Mouse (Mus musculus): Measurements from ENCODE around the gene Stk38. TPM values are rescaled to one million over a fixed set of nuclear protein-coding genes. Genes with fewer than 3 reads are reported as not detected.
A peak's percentile ranks its signal among the peaks of the same experiment; 100 is the strongest.
"Not testable (repeated sequence)": the region's sequence is repeated elsewhere in the genome, so short reads cannot be mapped to it uniquely, and the experiment has no call there.

Stk38 gene
- polyA plus RNA-seq, 1 experiment from 2014 or later, result 121 TPM

DNA sequence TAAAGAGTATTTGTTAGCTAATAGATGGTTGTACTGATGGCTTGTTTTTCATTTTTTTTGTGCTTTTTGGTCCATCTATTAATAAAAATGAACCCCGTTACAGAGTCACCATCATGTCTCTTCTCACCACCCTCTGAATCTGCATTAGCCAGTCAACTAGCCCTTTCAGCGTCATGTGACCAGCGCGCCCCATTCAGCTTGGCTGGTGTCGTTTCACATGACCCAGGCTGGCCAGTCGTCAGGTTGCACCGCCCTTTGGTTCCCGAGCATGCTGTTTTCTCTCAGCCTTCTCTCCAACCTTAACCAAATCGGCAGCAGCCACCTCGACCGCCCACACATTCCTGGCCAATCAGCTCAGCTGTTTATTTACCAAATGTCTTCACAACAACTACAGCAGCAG is 31.6 kb upstream of the Stk38 start:
- DNase-seq (ENCODE audit: low spot score), result no peak

DNA sequence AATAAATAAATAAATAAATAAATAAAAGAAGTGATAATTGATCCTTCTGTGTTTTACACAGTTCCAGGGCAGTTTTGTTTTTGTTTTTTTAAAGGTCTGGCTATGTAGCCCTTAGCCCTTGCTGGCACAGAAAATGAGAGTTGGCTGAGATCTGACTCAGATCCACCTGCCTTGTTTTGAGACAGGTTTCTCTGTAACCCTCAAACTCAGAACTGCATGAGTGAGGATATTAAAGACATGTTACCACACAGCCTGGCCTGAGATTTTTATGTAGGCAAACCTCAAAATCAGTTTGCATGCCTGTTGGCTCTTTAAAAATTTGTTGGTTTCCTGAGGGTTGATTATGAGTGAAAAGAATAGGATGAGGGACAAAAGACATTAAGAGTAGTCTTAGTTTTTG is 27.7 kb upstream of the Stk38 start:
- DNase-seq (ENCODE audit: low spot score), result no peak

DNA sequence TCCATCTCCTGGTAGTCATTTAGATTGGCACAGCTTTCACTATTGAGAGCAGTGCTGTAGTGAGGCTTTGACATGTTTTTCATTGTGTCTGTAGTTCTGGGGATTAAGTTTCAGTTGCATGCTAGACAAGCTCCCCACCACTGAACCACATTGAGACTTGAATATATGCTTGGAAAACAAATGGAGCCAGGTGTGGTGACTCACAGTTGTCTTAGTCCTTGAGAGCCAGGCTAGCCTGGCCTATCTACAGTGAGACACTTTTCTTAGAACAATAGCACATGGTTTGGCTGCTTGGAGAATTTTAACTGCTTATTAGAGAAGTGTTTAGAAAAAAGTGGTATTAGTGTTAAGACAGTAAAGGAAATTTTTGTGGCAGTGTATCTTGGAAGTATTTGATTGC is 26.5 kb upstream of the Stk38 start:
- no peak for DNase-seq (ENCODE audit: low spot score)

DNA sequence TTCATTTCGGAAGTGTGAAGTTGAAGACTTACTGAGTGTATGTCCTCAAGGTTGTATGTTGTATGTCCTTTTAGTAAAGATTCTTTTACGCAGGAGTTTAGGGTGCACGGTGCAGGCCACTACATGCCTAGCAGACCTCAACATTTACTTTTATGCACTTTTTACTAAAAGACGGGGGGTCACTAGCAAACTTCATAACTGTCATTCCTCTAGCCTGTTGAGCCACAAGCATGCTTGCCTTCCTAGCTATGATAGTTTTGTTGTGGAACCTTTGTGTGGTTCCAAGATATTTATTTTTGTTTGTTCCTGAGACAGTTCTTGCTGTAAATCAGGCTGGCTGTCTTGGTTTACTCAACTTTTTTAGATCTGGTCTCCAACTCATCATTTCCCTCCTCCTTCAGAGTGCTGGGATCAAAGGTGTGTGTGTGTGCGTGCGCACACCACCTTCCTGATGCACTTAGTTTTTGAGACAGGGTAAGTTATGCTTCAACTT is 25.8 kb upstream of the Stk38 start:
- DNase-seq (ENCODE audit: low spot score), result peak; percentile 55

DNA sequence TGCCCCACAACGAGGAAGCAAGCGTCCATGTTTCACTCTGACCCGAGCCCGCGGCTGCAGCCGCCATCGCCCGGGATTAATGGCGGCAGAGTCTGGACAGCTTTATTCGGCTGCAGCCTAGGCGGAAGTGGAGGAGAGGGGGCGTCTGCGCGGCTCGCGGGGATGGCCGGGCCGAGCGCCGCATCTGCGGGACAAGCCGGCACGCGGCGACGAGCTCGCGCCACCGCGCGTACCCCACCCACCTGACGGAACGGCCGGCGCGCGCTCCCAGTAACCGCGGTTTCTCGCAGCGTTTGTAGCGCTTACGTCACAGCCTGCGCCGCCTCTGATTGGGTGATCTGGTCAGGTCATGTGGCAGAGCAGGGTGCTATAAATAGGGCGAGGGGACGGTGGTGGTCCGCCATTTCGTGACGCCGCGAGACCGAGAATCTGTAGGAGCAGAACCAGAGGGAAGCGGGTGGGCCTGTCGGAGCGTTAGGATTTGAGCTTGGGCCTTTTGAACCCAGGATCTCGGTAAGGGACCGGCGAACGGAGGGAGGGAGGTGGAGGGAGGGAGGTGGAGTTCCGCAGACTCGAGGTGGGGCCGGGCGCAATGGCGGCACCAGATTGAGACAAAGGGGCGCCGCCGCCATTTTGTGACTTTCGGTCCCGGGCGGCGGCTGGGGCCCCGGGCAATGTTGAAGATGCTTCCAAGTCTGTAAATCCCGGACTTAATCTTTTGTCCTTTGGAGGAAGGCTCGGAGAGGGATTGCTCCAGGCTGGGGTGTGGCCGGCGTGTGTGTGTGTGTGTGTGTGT is 24.7 kb upstream of the Stk38 start, which contains the start of gene Srsf3:
Gene Srsf3, plus strand, starts transcription at position 355 of the 796 bp plus-strand sequence.
- peak; percentile 99 for DNase-seq (ENCODE audit: low spot score)

DNA sequence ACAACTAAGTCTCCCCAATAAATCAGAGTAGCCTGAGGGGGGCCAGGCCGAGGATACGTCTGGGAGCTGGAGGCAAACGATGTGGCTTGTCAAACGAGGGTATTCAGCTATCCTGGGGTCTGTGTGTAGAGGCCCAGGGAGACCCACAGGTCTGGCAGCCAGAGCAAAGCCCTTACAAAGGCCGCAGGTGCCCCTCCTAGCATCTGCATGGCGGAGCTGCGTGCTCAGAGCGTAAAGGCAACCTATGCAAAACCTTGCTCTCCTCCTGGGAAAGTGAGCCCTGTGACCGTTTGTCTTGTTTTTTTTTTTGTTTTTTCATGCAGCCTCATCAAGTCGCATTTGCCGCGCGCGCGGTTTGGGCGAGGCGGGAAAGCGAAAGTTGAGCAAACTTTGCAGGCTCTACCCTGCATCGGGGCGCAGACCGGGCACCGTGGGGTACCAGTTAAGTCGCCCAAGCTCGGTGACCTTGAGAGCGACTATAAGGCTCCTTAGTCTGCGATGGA is 24.0 kb upstream of the Stk38 start:
- DNase-seq (ENCODE audit: low spot score), result peak; percentile 68

DNA sequence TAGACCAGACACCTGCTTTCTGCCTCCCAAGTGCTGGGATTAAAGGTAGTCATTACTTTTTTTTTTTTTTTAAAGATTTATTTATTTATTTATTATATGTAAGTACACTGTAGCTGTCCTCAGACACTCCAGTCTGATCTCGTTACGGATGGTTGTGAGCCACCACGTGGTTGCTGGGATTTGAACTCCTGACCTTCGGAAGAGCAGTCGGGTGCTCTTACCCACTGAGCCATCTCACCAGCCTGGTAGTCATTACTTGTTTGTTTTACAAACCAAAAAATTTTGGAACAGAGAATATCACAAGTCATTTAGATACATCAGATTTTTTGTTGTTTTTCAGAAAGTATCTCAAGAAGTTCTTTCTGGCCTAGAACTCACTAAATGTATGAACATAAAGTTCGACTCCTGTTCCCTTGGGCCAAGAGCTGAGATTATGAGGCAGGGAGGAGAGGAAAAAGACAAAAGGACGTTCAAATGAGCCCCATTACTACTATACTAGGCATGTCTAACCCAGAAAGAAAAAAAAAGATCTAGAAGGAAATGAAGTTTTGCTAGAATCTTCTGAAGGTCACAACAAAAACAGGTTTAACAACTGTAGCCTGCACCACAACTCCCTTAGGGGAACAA is 23.4 kb upstream of the Stk38 start:
- DNase-seq (ENCODE audit: low spot score), result not testable (repeated sequence)

DNA sequence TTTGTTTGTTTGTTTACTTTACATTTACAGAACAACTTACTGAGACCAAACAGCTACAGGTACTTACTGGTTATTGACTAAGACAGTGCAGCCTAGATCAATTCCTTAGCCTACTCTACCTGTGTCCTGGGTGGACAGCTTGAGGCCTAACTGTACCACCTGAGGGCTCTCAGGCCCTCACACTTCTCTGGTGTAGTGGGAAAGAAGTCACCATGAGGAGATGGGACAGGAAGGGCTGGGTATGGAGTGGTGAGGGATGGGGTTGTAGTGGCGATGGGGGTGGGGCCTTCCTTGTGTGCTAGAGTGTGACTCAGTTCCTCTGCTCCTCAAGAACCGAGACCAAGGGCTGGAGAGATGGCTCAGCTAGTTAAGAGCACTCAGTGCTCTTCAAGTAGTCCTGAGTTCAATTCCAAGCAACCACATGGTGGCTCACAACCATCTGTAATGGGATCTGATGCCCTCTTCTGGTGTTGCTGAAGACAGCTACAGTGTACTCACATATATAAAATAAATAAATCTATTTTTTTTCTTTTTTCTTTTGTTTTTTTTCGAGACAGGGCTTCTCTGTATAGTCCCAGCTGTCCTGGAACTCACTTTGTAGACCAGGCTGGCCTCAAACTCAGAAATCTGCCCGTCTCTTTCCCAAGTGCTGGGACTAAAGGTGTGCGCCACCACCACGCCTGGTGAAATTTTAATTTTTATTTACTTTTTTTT is 22.7 kb upstream of the Stk38 start:
- no peak for DNase-seq (ENCODE audit: low spot score)

DNA sequence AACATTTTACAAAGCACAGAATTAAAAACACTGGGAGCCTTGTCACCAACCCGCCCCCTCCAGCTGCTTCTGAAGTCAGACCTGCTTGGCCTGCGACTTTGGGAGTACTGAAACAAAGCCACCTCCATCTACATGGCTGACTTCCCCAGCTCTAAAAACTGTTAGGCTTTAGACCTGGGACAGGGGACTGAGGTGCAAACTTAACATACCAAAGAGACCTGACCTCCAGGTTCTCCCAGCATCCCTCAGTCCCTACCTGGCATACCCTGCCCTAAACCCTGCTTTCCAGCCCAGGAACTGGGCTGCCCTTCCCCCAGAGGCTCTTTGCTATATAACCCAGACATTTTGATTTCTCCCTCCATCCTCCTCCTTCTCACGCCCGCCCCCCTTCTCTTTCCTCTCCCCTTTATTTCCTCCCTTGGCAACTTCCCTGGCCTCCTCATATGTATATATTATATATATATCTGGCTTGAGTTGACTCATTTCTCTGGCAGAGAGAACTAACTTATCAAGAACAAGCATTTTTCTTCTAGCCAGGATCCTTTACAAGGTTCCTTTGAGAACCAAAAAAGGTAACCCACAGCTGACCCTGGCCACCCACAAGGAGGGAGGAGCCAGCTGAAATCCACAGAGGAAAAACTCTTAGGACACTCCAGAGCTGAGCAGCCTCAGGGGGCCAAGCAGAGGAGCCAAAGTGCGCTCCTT is 19.0 kb upstream of the Stk38 start:
- DNase-seq (ENCODE audit: low spot score), result no peak

DNA sequence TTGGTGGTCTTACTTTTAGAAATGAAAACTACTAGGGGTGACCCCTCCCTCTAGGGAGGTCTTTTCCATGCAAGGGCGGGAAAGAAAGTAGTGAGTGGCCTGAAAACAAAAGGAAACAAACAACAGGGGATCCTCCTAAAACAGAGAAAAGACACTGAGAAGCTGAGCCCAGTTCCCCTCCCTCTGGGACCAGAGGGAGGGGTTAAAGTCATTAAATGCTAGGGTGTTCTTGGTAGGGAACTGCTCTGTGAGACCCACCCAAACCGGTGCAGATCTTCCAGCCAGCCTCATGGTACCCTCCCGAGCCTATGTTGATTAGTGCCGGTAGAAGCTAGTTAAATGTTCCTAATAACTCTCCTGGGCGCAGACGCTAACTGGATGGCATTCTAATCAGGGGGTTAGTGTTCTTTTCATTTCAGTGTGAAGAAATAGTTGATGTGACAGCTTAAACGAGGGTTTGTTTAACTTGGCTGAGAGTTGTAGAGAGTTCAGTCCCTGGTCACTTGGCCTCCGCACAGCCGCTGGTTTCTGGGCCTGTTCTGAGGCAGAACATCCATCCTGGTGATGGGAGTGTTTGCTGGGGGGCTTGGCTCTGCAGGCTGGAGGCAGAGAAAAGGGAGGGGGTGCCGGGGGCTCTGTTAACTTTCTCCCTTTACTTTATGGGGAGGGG is 17.2 kb upstream of the Stk38 start:
- no peak for DNase-seq (ENCODE audit: low spot score)

DNA sequence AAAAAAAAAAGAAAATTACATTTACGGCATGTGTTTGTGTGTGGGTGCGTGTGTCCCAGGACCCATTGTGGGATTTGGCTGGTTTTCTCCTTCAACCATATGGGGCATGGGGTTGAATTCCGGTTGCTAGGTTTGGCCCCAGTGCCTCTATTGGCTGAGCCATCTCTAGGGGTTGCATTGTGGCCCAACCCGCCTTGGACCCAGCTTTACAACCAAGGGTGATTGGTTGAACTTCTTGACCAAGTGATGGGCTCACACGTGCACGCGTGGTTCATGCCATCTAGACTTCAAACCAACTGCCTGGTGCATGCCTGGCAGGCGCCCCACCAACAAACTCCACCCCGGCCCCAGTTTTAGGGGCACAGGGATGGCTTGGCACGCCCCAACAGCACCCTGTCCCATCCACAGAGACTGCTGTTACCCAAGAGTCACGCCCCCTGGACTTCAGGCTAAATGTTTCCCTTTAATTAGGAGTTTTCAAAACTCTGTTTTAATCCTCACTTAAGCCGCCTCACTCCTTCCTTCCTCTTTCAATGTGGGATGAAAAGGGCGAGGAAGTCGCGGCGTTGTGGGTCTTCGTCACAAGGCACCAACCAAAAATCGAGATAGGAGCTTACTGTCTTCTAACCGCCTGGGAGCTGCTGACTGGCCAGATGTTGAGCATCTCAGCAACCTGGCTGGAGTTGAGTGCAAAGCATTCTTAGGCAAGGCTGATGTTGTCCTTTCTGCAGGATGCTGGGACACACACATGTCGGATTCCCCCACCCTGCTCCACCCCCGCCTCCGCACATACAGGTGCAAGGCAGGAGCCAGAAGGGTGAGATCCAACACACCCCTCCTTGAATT is 16.5 kb upstream of the Stk38 start:
- no peak for DNase-seq (ENCODE audit: low spot score)

DNA sequence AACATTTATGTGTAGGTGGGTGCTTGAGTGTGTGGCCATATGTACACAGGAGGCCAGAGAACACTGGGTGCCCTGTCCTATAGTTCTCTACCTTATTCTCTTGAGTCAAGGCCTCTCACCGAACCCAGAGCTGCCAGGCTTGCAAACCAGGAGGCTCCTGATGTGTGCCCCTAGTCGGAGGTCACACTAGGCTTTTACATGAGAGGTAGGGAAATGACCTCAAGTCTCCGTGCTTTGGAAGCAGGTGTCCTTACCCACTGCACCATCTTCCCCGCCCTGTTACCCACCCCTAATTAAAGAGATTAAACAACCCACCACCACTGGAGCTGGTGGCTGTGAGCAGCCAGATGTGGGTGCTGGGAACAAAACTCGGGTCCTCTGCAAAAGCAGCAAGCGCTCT is 15.6 kb upstream of the Stk38 start:
- DNase-seq (ENCODE audit: low spot score), result no peak

DNA sequence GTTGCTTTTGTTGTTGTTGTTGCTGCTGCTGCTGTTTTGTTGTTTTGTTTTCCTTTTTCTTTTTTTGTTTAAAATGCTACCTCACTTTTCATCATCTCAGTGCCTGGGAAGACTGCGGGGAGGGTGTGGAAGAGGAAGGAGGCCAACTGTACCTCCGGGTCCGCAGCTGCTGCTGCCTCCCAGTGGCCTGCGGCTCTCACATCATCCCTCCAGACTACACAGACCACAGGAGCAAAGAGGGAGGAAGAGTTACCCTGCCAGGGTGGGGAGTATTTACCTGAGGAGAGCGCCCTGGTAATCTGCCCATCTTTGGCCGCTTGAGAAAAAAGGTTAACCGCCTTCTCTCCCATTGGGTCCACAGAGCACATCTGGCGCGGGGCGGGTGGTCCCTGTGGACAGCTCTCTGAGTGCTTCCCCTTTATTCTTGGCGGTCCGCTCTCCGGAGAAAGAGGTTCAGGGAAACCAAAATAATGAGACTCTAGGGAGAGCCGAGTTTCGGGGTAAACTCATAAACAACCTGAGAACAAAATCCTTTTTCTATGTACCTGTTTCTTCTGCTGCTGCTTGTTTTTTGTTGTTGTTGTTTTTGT is 14.5 kb upstream of the Stk38 start:
- DNase-seq (ENCODE audit: low spot score), result peak; percentile 67

DNA sequence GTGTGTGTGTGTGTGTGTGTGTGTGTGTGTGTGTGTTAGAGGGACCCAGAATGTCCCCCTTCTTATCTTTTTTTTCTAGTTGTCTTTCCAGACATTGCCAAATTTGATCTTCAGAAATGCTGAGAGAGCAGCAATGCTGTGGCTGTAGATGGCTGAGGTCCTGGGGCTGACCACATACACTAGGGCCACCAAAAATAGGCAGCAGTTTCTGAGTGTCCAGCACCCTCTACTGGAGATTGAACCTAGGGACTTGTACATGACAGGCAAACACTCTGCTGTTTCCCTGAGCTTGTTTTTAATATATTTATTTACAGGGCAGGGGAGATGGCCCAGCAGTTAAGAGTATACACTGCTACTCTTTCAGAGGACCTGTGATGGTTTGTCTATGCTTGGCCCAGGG is 12.6 kb upstream of the Stk38 start:
- DNase-seq (ENCODE audit: low spot score), result no peak

DNA sequence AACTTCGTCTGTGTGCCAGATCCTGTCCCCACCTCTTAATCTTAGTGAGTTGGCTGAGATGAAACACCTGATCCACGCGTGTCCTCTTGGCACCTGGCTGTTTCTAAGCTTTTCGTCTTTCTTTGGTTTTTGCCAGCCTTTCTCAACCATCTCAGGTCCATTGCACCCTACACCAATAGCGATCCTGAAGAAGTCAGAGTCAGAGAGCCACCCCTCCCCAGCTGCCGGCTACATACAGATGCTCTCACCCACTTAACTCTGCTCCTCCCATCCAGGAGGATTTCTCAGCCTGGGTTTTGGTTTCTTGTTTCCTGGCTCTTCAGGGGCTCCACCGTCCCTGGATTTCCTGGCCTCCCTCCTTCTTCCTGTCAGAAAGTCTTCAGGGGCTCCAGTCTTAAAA is 11.6 kb upstream of the Stk38 start:
- no peak for DNase-seq (ENCODE audit: low spot score)

DNA sequence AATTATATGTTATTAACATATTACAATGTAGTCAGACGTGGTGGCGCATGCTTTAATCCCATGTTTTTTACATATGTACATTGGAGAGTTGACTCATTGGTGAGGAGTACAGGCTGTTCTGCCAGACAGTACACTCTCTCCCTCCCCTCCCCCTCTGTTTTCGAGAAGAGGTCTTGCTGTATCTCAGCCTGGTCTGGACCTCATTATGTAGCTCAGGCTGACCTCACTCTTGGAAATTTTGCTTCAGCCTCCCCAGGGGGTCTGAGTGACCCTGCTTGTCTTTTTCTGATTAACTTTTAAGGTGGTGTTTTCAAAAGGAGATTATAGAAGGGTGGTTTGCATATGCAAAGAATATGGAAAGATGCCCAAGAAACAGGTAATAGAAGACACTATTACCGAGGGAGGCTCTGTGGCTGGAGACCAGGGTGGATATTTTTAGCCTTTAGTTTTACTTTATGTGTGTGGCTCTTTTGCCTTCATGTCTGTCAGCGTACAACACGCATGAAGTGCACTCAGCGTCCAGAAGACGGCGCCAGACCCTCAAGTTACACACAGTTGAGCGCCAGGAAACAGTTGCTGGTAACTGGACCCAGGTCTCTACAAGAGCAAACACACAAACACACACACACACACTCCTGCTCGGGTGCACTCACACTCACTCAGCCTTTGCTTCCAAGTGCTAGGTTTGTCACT is 10.6 kb upstream of the Stk38 start:
- no peak for DNase-seq (ENCODE audit: low spot score)

DNA sequence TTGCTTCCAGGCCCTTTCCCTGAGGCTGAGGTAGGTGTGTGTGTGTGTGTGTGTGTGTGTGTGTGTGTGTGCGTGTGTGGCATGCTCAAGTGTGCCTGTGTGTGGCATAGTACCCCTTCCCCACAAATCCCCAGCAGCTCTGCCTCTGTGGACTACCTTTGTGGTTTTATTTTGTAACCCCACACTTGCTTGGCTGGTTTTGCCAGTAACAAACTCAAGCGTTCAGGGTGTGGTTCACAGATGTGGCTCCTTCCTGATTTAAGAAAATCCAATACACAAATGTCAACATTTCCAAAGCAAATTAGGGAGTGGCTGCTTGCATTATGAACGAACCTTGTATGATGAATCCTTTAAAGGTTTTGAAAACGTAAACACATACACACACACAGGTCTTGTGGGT is 8.9 kb upstream of the Stk38 start:
- DNase-seq (ENCODE audit: low spot score), result no peak

DNA sequence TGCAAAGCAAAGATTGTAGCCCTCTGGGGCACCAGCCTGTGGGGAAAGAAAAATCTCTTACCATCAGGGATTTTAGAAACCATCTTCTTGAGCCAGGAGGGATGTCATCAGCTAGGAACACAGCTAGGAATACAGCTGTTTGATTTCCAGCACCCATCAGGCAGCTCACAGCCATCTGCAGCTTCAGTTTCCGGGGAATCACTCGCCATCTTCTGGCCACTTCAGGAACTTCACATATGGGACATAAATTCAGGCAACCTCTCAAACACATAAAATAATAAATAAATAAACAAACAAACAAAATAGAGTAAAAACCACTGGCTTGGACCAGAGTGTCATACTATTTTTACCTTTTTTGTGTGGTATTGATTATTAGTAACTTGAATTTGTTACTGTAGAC is 7.8 kb upstream of the Stk38 start:
- peak; percentile 70 for DNase-seq (ENCODE audit: low spot score)

DNA sequence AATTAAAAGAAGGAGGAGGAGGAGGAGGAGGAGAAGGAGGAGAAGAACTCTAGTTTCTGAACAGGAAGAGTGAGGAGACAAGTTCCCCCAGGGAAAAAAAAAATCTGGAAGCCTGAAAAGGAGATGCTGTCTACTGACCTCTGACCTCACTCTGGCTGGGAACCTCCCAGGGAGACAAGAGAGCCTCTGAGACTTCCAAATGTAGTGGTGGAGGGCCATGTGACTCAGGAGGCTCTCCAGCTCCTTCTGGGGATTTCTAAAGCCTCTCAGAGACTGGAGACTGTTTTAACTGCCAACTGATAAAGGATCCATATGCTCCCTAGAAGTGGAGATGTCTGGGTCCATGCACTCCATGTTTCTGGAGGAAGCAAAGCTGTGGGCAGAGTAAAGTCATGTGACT is 6.4 kb upstream of the Stk38 start:
- no peak for DNase-seq (ENCODE audit: low spot score)
